In genomic region chr11:89301331-89302055, GRCm38 (mm10) we compare ENCODE assay signal across 8 mouse cellular contexts. TPM values are rescaled to one million over a fixed set of nuclear protein-coding genes. Genes with fewer than 3 reads are reported as not detected.
DNase-seq lines count a peak whose midpoint lies in the region; ATAC-seq lines count a peak whose summit lies in the region.

No protein-coding gene starts in this region.

- DNase-seq in adrenal gland, postnatal 10 days = peak; percentile 21
- no peak for DNase-seq in adrenal gland, postnatal 4 days (ENCODE audit: low spot score in 2 of 2)
- DNase-seq in ovary, postnatal 10 days (ENCODE audit: low spot score) = peak; percentile 17
- no peak for DNase-seq in ovary, adult 18-20 months (ENCODE audit: low spot score)
- peak; percentile 10 to 39 for DNase-seq in layer of hippocampus, postnatal 10 days (ENCODE audit: low spot score in 2 of 2)
- DNase-seq in testis, postnatal 10 days (ENCODE audit: low spot score) = peak; percentile 49

- H3K27ac ChIP-seq in heart, embryonic 12.5 days (ENCODE audit: poor library complexity, severe bottlenecking) = peak overlapping the region; percentile 84
- peak overlapping the region; percentile 82 for H3K27ac ChIP-seq in midbrain, embryonic 13.5 days

- no peaks in the 10 kb centered on the region for H3K36me3 ChIP-seq in heart, embryonic 12.5 days
- H3K36me3 ChIP-seq in midbrain, embryonic 13.5 days = no peaks in the 10 kb centered on the region

- H3K4me1 ChIP-seq in heart, embryonic 12.5 days (replicated peaks) = peaks cover 31% of the 10 kb centered on the region
- H3K4me1 ChIP-seq in midbrain, embryonic 13.5 days (replicated peaks) = peaks cover 34% of the 10 kb centered on the region

- under 1% methylated on average over 53 of the region's 53 CpGs for WGBS in heart, embryonic 12.5 days
- 1% methylated on average over 53 of the region's 53 CpGs for WGBS in midbrain, embryonic 13.5 days

- peak overlapping the region; percentile 82 for H3K9ac ChIP-seq in heart, embryonic 12.5 days
- peak overlapping the region; percentile 78 for H3K9ac ChIP-seq in midbrain, embryonic 13.5 days (replicated peaks)

- H3K4me2 ChIP-seq in heart, embryonic 12.5 days = peak overlapping the region; percentile 91
- H3K4me2 ChIP-seq in midbrain, embryonic 13.5 days (replicated peaks) = peak overlapping the region; percentile 92

- peak overlapping the region; percentile 76 for H3K4me3 ChIP-seq in heart, embryonic 12.5 days
- peak overlapping the region; percentile 53 for H3K4me3 ChIP-seq in midbrain, embryonic 13.5 days (replicated peaks)

- peaks cover 6% of the 10 kb centered on the region; the same call in 1 of the 2 replicates for H3K27me3 ChIP-seq in heart, embryonic 12.5 days (replicated peaks)
- H3K27me3 ChIP-seq in midbrain, embryonic 13.5 days = peaks cover 3% of the 10 kb centered on the region

- H3K9me3 ChIP-seq in heart, embryonic 12.5 days (replicated peaks) = peaks cover 4% of the 10 kb centered on the region
- peaks cover 3% of the 10 kb centered on the region; the same call in 1 of the 2 replicates for H3K9me3 ChIP-seq in midbrain, embryonic 13.5 days

- ATAC-seq in heart, embryonic 12.5 days (ENCODE audit: insufficient number of reproducible peaks, low FRiP score) = no peak
- ATAC-seq in midbrain, embryonic 13.5 days = peak; percentile 8; the same call in 1 of the 2 replicates

RNA-seq across cellular contexts. Expression of gene Nog, which starts 0.6 kb away (rescaled TPM):
- total RNA-seq in adrenal gland, postnatal 10 days (2021) = under 1 TPM; 0.91 to 0.96 TPM
- under 1 TPM; 0.17 to 0.78 TPM for total RNA-seq in adrenal gland, postnatal 4 days (2021)
- polyA plus RNA-seq in heart, embryonic 12.5 days (2016; fragmentation: Nextera tagmentation; extraction: Ambion mirVana) = 1.1 and 1.7 TPM in 2 replicates
- total RNA-seq in layer of hippocampus, postnatal 10 days (2021) = 1 to 10 TPM; 7.0 to 8.9 TPM
- 2.7 and 3.2 TPM in 2 replicates for polyA plus RNA-seq in midbrain, embryonic 13.5 days (2015; fragmentation: Nextera tagmentation; extraction: Ambion mirVana)

Comparison
In these comparisons a context has a peak if more than half of its experiments do, and no peak if none do; other contexts are left out.
1. DNase-seq: peak in adrenal gland, postnatal 10 days (single experiment), ovary, postnatal 10 days (single experiment), layer of hippocampus, postnatal 10 days (2 of 2) and testis, postnatal 10 days (single experiment); none in adrenal gland, postnatal 4 days (0 of 2) and ovary, adult 18-20 months (single experiment).
2. RNA of gene Nog, which starts 0.6 kb away (total RNA-seq): 7.0 to 8.9 TPM in layer of hippocampus, postnatal 10 days; 0.91 to 0.96 TPM in adrenal gland, postnatal 10 days and 0.17 to 0.78 TPM in adrenal gland, postnatal 4 days; every median in the first group is over 4 times any median in the second.